Mouse (Mus musculus) forebrain, embryonic 13.5 days (tissue): ENCODE results near the gene Zmiz1. TPM values are rescaled to one million over a fixed set of nuclear protein-coding genes. Genes with fewer than 3 reads are reported as not detected.

Experiments used
- ATAC-seq: fragments of 200-750 bp; cut with Nextera tagmentation; 2 replicates; pipeline ENCODE4 v1.8.0; 2017
- H3K27ac ChIP-seq: fragments of 300-500 bp; sonication (generic); 2 replicates; pipeline ENCODE4 v1.5.1; 2015; ENCODE audit warnings: inconsistent platforms, mild to moderate bottlenecking, moderate library complexity
- H3K27me3 ChIP-seq: fragments of 300-500 bp; sonication (generic); 2 replicates; pipeline ENCODE4 v1.6.1; 2015; ENCODE audit warnings: mild to moderate bottlenecking, inconsistent platforms
- H3K36me3 ChIP-seq: fragments of 300-500 bp; sonication (generic); 2 replicates; pipeline ENCODE4 v1.6.1; 2015; ENCODE audit warnings: mild to moderate bottlenecking, inconsistent platforms; ENCODE audit not compliant: poor library complexity, severe bottlenecking
- H3K4me1 ChIP-seq: fragments of 300-500 bp; sonication (generic); 2 replicates; pipeline ENCODE4 v1.6.1; 2015; ENCODE audit warnings: inconsistent platforms
- H3K4me2 ChIP-seq: fragments of 300-500 bp; sonication (generic); 2 replicates; pipeline ENCODE4 v1.6.1; 2015; ENCODE audit warnings: inconsistent platforms, mild to moderate bottlenecking, moderate library complexity
- H3K4me3 ChIP-seq: fragments of 300-500 bp; sonication (generic); 2 replicates; pipeline ENCODE4 v1.5.1; 2015; ENCODE audit warnings: mild to moderate bottlenecking, inconsistent platforms
- H3K9ac ChIP-seq: fragments of 300-500 bp; sonication (generic); 2 replicates; pipeline ENCODE4 v1.6.1; 2015; ENCODE audit warnings: mild to moderate bottlenecking, inconsistent platforms
- H3K9me3 ChIP-seq: fragments of 300-500 bp; sonication (generic); replicated peaks from 2 replicates; pipeline ENCODE4 v1.6.1; 2016; ENCODE audit warnings: inconsistent platforms
- WGBS: fragments of 180-500 bp; shearing (Covaris S2); methylation state at CpG from one replicate; pipeline ENCODE4 v1.1.7; 2015; 5-methylcytosine and 5-hydroxymethylcytosine counted together
- microRNA-seq: library from miRNA; unstranded; fragments of <30 nt; microRNA quantifications from one replicate; pipeline ENCODE4, GENCODE M21; 2016
- polyA plus RNA-seq: library from polyadenylated mRNA; unstranded; fragments of >200 nt; fragmentation: Nextera tagmentation; extraction: Ambion mirVana; gene quantifications from 2 replicates; pipeline ENCODE4 v1.2.1, GENCODE M21; 2015

Zmiz1 gene
- polyA plus RNA-seq, 1 experiment from 2014 or later, result 57.2 TPM

DNA sequence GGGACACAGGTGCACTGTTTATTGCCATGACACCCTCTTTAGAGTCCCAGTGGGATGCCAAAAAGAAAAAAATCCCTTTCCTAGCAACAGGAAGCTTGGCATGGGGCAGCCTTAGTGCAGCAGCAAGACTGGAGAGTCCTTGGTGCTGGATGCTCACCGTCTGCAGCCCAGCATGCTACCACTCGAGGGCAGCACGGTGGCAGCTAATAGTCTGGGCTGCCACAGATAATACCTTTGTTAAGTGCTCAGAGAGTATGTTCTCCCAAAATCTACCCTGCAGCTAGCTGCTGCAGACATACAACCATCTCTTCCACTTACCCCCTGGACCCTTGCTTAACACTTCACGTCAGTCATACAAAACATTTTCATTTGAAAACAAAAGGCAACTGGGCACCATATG lies 254.5 kb downstream of the Zmiz1 start:
- WGBS, result 20% methylated on average over 4 of the region's 4 CpGs
- no peak for ATAC-seq
- Histone ChIP-seq H3K36me3 (no peaks in the 10 kb centered on the region), H3K27ac (no peak overlapping the region), H3K9me3 (no peaks in the 10 kb centered on the region), H3K9ac (no peak overlapping the region), H3K4me3 (no peak overlapping the region), H3K4me1 (peaks cover 5% of the 10 kb centered on the region; the same call in 1 of the 2 replicates), H3K27me3 (no peaks in the 10 kb centered on the region), H3K4me2 (no peak overlapping the region)

Small RNA genes lying within 50 kb of the gene (microRNA-seq; reads per million reads assigned to microRNA genes)
- gene Mir3075, result 11.3 reads per million, percentile 25 among the genes with 10 or more reads in this experiment

Other genes with a start within 250 kb of the Zmiz1 start
- 22.8 and 29.5 TPM in 2 replicates for gene Ppif, start 235.0 kb downstream of the Zmiz1 start, polyA plus RNA-seq